Mouse (Mus musculus): ENCODE data around the gene Dgcr8.

DNA sequence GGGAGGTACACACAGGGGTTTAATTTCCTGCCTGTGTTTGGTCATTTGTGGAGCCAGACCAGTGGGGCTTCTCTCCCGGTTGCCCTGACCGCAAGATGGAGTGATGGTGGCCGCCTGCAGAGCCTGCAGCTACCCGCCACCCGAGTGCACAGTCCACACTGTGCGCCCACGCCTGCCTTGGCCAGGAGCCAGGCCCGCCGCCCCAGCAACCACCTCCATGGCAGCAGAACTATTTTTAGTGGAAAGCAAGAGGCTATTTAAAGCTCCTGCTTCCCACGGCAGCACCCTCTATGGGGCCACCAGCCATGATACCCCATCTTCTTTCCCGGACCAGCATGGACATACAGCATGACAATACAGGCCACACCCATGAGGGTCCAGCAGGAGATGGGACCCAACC, 59.4 kb downstream of the Dgcr8 start:
- TF ChIP-seq CTCF (IDR thresholded peaks at IDR 0.05; ENCODE audit: insufficient read depth, low read length) = no peak
- no peak for TF ChIP-seq POLR2A (IDR thresholded peaks at IDR 0.05; ENCODE audit: borderline replicate concordance, extremely low read depth, low read depth, low read length)

All from lung, adult 2 months (tissue).